Mouse (Mus musculus) right cerebral cortex, postnatal 36 days (tissue): Measurements from ENCODE around the gene Pdzd3.
"Not testable (repeated sequence)": the region's sequence is repeated elsewhere in the genome, so short reads cannot be mapped to it uniquely, and the experiment has no call there.

Source experiments
- DNase-seq, 2 experiments: peaks; one replicate each; pipeline ENCODE4 v3.0.0; 2022; ENCODE audit warnings: low spot score in 2 of 2, mixed read lengths in 1 of 2

The Pdzd3 gene

DNA sequence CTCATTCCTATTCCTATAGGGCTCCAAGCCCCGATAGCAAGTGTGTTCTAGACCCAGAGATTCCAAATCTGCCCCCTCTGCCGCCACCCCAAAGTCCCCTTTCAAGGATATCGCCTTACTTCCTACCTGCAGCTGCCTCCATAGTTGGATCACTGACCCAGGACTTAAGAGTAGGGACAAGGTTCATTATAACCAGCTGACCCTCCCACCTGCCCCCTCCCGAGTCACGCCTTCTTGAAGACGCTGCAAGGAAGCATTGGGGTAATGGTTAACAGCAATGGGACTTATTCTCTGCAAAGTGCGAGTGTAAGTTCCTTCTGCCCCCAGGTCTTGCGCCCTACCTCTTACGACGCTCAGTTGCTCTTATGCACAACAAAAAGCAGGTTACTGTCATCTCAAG is at the start of gene Pdzd3:
Gene Pdzd3, minus strand, starts transcription at position 158 of the 400 bp plus-strand sequence.
- no peak for DNase-seq

DNA sequence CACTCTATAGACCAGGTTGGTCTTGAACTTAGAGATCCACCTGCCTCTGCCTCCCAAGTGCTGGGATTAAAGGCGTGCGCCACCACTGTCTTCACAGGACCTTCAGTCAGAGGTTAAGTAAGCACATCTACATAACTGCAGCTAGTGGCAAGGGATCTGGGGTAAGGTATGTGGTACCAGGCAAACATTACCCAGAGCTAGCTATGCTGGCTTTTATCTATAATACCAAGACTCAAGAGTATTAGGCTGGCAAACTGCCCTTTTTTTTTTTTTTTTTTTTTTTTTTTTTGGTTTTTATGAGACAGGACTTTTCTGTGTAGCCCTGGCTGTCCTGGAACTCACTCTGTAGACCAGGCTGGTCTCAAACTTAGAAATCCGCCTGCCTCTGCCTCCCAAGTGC is 48.7 kb upstream of the Pdzd3 start:
- not testable (repeated sequence) for DNase-seq

DNA sequence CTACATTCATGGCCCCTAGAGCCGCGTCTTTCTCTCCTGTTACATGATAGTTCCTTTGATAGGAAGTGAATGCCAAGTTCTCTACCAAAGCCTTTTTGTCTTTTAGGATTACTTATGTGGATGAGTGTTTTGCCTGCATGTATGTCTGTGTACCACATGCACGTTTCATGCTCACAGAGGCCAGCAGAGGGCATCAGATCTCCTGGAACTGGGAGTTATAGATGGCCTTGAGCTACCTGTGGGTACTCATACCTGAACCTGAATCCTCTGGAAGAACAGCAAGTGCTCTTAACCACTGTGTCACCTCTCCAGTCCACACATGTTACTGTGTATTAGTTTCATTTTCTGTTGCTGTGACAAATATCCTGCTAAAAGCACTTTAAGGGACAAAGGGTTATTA is 41.2 kb upstream of the Pdzd3 start:
- no peak for DNase-seq

DNA sequence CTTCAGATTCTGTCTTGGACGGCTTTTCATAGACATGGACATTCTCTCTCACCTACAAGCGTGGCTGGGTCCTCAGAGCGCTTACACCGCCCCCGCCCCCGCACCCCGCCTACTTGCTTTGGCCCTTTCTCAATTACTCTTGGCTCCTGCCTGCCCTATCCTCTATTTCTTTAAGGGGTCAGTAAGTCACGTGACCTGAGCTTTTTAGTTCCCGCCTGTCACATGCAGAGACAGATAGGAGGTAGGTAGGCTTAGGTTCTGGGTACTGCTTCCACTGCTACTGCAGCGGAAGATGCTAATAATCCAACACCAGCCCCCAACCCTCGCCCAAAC is 37.7 kb upstream of the Pdzd3 start:
- no peak for DNase-seq

DNA sequence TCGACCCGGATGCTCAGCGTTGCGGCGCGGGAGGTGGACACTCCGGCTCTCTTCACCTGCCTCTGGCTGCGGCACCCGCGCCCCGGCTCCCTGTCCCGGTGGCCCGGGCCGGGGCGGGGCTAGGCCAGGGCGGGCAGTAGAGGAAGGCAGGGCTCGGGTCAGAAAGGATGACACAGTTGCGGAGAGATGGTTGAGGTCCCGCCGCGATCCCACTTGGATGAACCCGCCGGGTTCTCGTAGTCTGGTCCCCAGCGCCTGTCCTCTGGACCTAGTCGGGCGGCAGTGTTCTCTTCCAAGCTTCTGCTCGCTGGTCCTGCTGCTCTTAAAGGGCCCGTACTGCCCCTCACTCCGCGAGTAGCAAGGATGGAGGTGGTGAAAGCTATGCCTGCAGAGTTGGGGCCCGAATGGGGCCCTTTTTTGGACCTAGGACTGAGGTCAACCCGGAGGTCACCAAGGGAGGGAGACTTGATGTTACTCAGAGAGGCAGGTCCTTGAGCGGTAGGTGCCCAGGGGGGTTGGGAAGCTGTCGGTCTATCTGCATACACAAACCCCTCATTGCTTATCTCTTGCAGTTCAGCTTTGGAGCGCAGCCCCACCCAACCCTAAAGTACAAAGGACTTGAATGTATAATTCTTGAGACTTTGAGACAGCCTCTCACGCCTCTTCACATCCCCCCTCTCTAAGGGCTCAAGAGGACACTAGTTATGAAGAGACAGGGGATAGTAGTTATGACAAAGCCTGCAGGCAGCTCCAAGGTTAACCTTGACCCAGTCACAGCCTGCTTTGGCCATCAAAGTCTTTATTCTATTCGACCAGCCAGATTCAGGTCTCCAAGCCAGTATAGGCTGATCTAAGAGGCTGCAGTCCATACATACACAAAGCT is 37.0 kb upstream of the Pdzd3 start, which contains the start of gene Abcg4:
Gene Abcg4, minus strand, starts transcription at position 540 of the 883 bp plus-strand sequence.
- DNase-seq: peak; percentile 37 to 41

DNA sequence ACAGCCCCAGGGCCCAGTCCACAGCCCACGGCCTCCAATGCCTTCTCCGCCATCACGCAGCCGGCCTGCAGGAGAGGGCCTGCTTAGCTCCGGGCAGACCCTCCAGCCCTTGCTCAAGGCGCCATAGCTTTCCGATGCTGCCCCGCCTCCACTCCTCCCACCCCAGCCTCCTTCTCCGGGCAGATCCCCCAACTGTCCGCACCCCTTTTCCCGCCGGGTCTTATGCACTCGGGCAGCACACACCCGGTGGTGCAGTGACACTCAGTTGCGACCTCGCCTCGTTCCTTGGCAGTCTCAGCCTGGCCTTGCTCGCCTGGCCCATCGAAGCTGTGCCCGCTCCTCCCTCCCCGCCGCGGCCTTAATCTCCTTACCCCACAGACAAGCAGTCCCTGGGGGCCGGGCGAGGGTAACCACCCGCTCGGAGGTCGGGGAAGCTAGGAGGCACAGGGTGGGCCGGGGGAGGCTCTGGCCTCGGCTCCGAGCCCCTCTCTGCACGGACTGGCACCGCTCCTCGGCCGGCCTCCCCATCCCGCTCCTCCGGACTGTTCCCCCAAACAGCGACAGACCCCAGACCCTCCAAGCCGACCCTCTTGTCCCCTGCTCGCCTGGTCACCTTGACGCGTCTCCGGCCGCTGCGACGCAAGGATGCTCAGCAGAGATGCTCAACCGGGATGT is 36.3 kb upstream of the Pdzd3 start:
- DNase-seq: no peak

DNA sequence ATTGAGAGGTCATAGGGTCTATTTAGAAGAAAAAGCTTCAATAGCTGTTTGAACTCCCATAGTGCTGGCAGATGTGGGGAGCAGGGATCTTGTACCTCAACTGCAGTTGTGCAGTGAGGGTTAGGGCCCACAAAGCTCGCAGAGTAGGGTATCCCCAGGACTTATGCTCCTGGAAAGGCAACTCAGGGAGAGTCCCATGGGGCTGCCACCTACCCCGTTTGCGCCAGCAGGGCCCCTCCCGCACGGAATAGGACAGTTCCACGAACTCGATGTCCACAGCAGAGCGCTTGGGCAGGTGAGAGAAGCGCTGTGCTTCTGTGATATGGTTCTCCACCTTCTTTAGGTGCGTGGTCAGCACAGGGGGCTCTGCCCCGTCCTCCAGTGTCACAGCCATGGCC is 35.7 kb upstream of the Pdzd3 start:
- DNase-seq: no peak

DNA sequence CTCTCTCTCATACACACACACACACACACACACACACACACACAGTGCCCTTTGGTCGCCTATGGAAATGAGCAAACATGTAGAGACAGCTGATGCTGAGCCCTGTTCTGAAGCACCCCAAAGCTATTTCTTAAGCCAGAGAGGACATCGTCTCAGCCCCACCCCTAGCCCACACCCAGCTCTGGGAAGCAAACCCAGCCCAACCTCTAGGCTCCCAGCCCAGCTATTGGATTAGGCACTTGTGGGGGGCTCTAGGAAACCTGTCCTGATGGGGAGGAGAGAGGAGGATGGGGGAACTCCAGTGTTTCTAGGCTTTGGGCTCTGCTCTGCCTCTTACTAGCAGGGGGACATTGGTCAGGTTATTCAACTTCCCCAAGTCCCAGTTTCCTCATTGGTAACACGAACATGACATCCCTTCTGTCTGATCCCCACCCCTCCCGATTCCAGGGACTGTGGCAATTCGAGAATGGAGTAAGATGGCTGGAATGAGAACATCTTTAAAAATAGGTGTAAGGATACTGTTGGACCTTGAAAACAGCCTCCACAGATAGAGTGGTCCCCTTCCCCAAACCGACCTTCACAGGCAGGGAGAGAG is 35.1 kb upstream of the Pdzd3 start:
- DNase-seq: no peak

DNA sequence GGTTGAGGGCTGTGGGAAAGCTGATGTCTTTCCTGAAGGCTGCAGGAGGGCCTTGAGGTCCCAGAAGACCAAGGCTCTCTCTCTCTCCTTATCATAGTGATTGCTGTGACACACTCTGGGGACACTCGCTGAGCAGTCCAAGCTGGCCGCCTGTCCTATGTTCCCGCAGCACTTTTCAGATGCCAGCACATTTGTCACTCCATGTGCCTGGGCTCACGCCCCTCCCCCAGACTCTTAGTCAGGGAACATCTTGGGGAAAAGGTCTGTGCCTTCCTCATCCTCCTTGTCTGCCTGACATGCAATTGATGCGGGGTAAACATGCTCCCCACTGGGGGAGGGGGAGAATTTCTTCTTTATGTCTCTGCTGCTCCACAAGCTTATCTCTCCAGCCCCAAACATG is 31.9 kb upstream of the Pdzd3 start:
- no peak for DNase-seq

DNA sequence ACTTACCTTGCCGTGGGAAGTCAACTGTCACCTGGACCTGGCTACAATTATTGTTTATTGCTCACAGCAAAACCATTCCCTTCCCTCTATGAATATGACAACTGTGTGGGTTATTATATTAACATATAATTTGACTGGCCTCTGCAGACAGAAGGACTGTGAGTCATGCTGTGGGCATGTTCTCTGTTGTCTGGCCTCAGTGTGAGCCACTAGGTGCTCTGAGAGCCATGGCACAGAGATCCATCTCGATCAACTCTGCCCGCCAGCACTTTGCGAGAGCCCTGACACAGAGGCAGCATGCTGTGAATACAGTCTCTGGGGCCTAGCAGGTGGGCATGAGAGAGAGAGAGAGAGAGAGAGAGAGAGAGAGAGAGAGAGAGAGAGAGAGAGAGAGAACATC is 18.7 kb upstream of the Pdzd3 start:
- DNase-seq: no peak

DNA sequence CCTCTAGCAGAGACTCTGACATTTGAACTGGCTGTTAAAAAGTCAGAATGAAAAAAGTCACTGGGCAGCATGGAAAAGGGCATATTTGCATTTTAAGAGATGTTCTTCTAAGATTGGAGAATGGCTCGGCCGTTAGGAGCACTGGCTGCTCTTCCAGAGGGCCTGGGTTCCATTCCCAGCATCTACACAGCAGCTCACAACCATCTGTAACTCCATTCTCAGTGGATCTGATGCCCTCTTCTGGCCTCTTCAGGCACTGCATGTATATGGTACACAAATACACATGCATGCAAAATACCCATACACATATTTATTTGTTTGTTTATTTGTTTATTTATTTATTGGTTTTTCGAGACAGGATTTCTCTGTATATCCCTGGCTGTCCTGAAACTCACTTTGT is 17.8 kb upstream of the Pdzd3 start:
- no peak for DNase-seq

DNA sequence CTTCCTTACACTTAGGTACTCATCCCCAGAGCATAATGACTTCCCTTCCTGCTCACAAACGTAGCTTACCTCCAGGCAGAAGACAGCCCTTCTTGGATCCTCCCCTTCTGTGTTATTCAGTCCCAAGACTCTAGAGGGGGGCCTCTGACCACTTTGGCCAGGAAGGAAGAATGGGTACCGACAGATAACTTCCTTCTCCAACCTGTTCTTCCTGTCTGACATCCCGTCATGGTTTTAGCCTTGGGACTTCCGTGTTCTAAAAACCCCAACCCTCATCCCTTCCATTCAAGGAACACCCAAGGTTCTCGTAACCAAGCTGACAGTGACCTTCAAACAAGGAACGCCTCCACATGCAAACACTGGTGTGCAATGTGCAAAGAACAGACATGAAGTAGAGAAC is 17.2 kb upstream of the Pdzd3 start, which contains the start of gene Nlrx1:
Gene Nlrx1, minus strand, starts transcription at position 168 of the 400 bp plus-strand sequence.
- DNase-seq: no peak

DNA sequence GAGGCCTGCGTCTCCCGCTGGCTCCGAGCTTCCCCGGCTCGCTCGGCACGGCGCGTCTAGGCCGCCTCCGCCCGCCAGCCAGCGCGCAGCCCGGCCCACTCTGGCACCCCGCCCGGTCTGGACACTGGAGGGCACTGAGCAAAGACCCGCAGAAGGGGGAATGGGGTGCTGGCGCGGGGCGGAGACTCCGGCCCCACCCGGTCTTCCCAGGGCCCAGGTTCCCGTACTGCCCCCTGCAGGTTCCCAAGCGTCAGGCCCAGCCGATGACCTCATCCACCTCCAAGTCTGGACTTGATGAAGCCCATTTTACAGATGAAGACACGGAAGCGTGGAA is 16.7 kb upstream of the Pdzd3 start:
- peak; percentile 57 to 64 for DNase-seq

DNA sequence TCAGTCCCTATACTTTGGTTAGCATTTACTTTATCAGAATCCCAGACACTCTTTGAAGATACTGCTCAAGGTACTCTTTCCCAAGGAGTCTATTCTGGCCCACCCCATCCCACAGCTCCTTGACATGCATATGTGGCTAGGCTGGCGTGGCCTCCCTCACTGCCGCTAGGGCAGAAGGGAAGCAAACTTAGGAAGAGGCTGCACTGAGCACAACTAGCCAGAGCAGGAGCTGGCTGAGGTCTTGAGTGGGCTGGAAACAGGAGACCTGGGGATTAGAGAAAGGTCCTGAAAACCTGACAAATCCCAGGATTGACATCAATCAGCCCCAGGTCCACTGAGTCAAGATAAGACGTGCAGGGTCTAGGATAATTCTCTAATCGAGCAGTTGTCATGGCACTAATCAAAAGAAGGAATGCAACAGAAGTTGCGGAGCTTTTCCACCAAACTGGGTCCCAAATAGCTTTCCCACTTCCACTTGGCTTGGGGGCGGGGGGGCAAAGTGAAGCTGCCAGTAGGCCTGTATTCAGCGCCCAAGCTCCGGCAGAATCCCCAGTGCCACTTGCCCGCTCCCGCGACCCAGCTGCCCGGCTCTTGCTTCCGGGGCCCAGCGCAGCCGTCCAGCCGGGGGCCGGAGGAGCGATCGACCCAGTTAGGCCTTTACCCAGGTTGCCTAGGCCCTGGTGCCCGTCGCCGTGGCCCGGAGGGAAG is 16.2 kb upstream of the Pdzd3 start:
- DNase-seq: no peak

DNA sequence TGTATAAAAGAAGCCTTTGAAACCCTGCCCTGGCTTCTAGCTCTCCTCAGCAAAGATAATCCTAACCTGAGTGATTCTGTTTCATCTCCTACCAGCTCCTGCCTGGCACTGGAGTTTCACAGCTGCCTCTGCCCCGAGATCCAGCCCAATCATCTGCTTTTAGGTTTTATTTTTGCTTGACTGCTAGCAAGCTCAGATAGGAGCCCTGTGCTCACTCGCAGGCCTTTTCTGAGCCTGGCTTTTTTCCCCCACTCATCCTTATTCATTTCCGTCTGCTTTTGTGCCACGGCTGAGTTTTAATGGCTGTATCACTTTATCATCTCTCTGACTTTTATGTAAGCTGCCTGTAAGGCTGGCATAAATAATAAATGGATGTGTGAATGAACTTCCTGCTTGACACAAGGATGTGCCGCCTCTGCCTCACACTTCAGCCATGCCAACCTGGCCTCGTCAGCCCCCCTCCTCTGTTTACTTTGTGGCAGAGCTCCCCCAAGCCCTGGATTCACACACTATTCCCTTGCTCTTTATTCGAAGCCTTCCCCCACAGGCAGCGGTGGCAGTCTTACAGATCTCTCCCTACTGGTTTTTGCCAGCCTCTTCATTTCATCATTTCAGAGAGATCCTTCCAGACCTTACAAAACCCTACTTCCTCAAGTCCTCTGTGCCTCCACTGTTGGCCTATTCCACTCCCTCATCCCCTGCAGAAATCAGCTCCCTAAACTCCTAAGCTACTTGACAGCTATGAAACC is 15.4 kb upstream of the Pdzd3 start:
- DNase-seq: peak in 1 of 2 experiments; percentile 52

DNA sequence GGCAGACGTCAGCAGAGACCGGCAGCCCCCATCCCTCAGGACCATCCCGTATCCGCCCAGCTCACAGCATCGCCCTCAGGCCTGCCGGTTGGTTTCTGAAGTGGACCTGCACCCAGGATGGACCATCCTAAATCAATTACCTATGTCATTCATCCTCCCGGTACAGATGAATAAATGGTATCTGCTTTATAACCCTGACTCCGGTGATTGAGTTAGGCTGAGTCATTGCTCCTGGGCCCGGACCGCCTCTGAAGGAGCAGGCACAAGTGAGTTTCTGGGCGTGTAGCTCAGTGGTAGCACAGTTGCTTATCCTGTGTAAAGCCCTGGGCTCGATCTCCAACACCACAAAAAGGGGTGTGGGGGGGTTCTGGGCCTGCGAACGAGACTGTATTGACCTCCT is 10.1 kb upstream of the Pdzd3 start:
- no peak for DNase-seq

DNA sequence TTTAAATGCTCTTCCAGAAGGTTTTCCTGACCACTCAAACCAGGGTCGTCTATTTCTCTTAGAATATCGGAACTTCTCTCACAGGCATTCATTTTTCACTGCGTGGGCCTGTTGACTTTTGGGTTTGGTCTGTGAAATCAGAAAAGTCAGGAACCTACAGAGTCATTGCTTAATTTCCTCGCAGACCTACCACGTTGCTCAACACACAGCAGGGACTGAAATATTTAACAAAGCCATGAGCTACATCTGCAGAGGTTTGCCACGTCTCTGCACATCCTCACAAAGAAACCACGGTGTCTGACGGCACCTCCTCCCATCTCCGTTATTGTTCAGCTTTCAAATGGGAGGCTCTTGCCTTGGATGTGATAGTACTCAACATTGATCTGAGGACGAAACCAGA is 7.7 kb upstream of the Pdzd3 start:
- no peak for DNase-seq

DNA sequence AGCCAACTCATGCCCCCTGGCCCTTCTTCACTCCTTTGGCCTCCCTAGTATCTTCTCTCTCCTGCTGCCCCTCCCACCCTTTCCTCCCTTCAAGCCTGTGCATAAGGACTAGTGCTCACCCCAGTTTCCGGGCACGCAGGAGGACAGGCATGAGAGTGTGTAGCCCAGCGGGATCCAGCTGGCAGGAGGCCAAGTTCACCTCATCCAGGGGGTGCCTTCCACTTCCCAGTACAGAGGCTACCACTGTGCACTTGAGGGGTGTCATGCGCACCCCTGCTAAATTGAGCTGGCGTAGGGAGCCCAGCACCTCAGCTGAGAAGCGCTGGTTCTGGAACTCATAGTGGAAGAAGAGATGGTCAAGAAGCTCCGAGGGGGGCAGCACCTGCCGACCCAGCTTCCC is 4.9 kb upstream of the Pdzd3 start:
- DNase-seq: no peak

DNA sequence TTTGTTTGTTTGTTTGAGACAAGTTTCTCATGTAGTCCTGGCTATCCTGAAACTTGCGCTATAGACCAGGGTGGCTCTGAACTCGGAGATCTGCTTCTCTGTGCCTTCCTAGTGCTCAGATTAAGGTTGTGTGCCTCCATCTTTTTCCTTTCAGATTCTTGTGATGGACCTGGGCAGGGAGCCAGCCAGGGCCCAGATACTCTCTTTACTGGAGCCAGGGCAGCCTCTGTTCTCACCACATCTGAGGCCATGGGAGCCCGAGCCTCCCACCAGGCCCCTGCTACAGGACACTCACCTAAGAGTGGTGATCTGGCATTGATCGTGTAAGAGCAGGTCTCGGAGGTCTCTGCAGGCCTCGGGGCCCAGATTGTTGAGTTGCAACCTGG is 3.9 kb upstream of the Pdzd3 start:
- DNase-seq: no peak

DNA sequence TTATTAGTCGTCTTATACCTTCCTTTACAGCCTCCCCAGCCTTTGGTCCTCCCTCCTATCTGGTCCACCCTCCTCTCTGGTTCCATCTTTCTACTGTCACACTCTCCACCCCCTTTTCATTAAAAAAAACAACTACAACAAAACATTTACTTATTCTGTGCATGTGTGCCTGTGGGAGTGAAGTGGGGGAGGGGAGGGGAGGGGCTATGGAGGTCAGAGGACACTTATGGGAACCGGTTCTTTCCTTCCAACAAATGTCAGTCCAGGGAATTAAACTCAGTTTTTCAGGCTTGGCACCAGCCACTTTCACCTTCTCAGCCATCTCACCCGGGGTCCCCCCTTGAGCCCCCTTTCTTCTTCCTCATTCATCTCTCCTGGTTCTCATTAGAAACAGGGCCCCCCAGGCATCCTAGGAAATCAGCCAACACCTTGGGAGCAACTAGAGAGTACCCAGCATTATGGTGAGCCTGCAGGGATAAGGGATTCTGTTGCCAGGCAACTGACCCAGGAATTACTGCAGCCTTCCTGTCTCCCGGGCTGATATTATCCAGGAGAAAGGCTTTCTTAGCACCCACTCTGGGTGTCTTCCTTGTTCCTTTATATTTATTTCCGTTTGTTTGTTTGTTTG is 3.4 kb upstream of the Pdzd3 start:
- no peak for DNase-seq

DNA sequence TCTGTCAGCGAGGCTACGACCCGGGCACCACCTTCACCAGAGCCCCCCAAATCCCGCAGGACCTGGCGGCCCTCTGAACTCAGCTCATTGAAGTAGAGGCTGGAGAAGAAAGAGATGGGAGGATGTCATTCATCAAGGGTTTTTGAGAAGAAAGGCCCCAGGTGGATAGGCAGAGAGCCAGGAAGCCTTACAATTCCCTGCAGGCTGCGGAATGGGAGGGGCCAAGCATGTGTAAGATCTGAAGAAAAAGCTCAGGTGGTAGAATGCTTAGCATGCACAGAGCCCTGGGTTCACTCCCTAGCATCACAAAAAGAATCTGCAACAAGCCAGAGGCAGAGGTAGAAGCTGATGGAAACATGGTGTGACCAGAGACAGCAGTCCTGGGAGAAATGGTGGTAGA is 2.2 kb upstream of the Pdzd3 start:
- DNase-seq: no peak
